Mouse (Mus musculus): ENCODE measurements at regions not wholly inside any gene's neighbourhood (a gene's known extent, or its start where the extent isn't known, plus 50 kb on each side); places are given as distances from the start of the nearest gene placed in this dataset.

DNA sequence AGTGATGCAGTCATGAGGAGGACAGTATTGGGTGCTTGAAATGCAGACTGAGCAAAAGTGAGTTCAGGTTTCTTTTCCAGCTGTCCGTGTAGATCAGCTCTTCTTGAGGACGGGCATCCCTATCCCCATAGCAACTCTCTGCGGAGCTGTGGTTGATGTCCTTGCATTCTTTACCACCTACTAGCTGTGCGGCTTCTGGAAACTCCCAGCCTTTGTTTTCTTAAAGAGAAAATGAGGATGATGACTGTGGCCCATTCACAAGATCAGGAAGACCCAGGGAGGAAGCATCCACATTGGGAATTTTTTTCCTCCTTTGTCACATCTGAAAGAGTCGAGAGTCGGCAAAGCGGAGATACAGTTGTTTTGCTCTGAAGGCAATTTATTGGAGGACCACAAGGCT lies 410.2 kb upstream of the Sall1 start:
- peaks cover 14% of the 10 kb centered on the region for H3K27me3 ChIP-seq
- POLR2A ChIA-PET, result no interaction called here
- in situ Hi-C loops (cut with MboI; ENCODE audit: low pct_unique_long_range_greater_than_20kb), result no loop called here
- no peak for TF ChIP-seq CTCF (IDR thresholded peaks at IDR 0.05)
- CTCF ChIA-PET, result no interaction called here
- DNase-seq (ENCODE audit: low read depth, low spot score) (no peak), ATAC-seq (no peak)

DNA sequence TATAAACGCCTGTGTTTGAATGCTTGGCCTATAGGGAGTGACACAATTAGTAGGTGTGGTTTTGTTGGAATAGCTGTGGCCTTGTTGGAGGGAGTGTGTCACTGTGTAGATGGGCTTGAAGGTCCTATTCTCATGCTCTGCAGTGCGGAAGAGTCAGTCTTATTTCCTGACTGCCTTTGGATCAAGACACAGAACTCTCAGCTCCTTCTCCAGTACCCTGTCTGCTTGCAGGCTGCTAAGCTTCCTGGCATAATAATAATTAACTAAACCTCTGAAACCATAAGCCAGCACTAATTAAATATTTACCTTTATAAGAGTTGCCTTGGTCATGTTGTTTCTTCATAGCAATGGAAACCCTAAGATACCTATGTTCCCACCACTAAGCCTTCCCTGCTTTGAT lies 409.8 kb upstream of the Sall1 start:
- POLR2A ChIA-PET, result no interaction called here
- no peak for ATAC-seq
- DNase-seq (ENCODE audit: low read depth, low spot score), result no peak
- H3K27me3 ChIP-seq, result peaks cover 14% of the 10 kb centered on the region
- in situ Hi-C loops (cut with MboI; ENCODE audit: low pct_unique_long_range_greater_than_20kb), result no loop called here
- CTCF ChIA-PET, result no interaction called here
- no peak for TF ChIP-seq CTCF (IDR thresholded peaks at IDR 0.05)

DNA sequence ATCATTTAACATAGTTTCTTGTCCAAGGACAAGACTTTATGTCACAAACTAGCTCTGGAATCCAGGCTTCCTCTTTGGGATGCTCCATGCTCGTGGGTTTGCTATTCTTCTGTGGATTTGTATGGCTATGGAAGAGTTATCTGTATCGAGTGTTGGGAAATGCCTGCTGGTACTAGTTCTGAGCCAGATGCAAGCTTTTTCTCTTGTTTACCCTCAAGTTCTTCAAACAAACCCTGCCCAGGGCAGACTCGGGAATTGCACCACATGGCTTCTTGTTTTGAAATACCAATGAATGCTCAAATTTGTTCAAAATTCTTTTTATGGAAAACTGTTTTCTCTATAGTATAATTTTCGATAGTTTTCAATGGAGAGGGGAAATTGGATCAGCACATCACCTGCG lies 400.5 kb upstream of the Sall1 start:
- DNase-seq (ENCODE audit: low read depth, low spot score) (no peak), ATAC-seq (no peak)
- ChIA-PET CTCF (no interaction called here), POLR2A (no interaction called here)
- H3K27me3 ChIP-seq, result peaks cover 10% of the 10 kb centered on the region
- in situ Hi-C loops (cut with MboI; ENCODE audit: low pct_unique_long_range_greater_than_20kb), result no loop called here
- no peak for TF ChIP-seq CTCF (IDR thresholded peaks at IDR 0.05)

DNA sequence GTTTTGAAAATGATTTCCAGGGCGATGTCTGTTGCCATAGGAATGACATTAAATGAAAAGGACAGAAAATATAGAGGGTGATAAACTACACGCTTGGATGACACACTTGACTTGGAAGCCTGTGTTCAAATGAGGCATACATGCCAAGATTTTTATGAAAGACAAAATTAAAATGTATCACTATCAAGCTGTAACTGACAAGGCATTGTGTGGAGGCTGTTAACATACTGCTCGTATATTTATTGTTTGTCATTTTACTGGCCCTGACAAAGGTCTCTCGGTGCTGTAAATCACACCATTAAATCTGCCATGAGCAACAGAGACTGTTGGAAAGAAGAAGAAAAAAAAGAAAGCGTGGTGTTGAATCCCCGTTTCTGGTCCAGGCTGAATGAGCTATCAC lies 395.3 kb upstream of the Sall1 start:
- CTCF ChIA-PET, result no interaction called here
- in situ Hi-C loops (cut with MboI; ENCODE audit: low pct_unique_long_range_greater_than_20kb), result no loop called here
- no peak for DNase-seq (ENCODE audit: low read depth, low spot score)
- no peak for ATAC-seq
- POLR2A ChIA-PET, result no interaction called here
- H3K27me3 ChIP-seq, result peaks cover 20% of the 10 kb centered on the region
- TF ChIP-seq CTCF (IDR thresholded peaks at IDR 0.05), result no peak

DNA sequence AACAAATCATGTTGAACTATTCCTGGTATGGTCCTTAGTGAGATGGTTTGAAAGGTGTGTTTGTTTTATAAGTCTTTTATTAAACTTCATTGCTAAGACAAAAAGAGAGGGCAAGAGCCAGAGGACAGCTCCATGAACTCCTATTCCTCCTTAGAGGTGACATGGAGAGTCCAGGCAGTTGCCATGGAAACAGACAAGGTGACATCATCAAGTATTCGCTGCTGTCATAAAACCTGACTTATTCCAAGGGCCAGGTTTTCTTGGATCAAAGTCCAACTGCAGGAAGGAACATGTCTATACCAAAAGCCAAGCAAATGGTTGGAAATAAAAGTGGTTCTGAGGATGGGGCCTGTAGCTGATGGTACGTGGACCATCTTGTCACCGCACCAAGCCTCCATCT lies 383.0 kb upstream of the Sall1 start:
- in situ Hi-C loops (cut with MboI; ENCODE audit: low pct_unique_long_range_greater_than_20kb), result no loop called here
- no peak for TF ChIP-seq CTCF (IDR thresholded peaks at IDR 0.05)
- DNase-seq (ENCODE audit: low read depth, low spot score) (no peak), ATAC-seq (no peak)
- ChIA-PET POLR2A (no interaction called here), CTCF (no interaction called here)
- H3K27me3 ChIP-seq, result no peaks in the 10 kb centered on the region

DNA sequence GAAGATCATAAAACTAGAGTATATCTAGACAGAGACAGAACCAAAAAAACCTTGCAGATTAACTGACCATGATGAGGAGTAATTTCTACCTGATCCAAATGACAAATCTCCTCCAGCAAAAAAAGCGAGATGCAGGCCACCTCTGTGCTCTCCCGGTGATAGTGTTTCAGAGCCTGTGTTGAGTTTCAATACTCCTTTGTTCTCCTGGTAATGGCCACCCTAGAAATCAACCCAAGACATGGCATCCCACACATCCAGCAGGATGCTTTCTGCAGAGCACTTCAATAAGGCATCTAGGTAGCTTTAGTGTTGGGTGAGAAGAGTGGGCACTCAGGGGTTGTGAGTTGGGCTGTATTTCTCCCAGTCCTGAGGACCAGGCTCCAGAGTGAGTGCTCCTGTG lies 371.3 kb upstream of the Sall1 start:
- DNase-seq (ENCODE audit: low read depth, low spot score) (no peak), ATAC-seq (no peak)
- TF ChIP-seq CTCF (IDR thresholded peaks at IDR 0.05), result no peak
- no peaks in the 10 kb centered on the region for H3K27me3 ChIP-seq
- POLR2A ChIA-PET, result no interaction called here
- CTCF ChIA-PET, result no interaction called here
- in situ Hi-C loops (cut with MboI; ENCODE audit: low pct_unique_long_range_greater_than_20kb), result no loop called here

DNA sequence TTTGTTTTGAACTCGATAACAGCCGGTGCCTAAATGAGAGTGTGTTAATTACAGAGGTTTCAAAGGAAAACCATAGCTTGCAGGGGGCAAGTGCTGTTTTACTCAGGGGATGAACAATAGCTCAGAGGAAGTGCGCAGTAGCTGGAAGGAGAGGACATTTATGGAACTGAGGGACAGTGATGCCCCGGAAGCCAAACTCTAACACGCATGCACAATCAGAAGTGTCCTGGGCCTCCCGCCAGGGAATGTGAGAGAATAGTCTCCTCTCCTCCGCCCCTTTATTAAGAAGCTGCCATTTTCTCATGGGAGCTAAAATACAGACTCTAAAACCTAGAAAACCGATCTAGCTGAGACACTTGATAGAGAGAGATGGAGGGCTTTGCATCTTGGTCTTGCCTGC lies 368.5 kb upstream of the Sall1 start:
- ChIA-PET CTCF (interaction anchor here (1.1 to 1.2 kb wide), 2 partner anchors 12 to 19 kb away, joined by 3 to 4 read pairs; no protein-coding TSS in a partner anchor), POLR2A (no interaction called here)
- TF ChIP-seq CTCF (IDR thresholded peaks at IDR 0.05), result no peak
- in situ Hi-C loops (cut with MboI; ENCODE audit: low pct_unique_long_range_greater_than_20kb), result no loop called here
- no peak for DNase-seq (ENCODE audit: low read depth, low spot score)
- H3K27me3 ChIP-seq, result no peaks in the 10 kb centered on the region
- ATAC-seq, result no peak

DNA sequence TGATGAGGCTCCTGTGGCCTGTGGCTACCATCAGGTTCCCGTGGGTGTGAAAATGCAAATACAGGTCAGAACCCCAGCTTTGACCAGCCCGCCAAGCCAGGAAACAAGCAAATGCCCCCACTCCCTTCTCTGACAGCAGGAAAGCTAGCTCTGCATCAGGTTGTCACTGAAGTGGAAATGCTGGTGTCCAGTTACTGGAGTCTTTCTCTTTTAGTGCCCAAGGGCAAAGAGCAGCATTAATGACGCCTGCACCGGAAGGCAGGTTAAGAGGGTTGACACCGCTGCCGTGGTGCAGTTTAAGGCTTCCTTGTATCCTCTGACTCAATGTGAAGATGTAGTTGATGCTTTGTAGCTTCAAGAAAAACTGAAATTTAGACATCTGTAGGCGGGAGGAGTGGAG lies 368.1 kb upstream of the Sall1 start:
- TF ChIP-seq CTCF (IDR thresholded peaks at IDR 0.05), result no peak
- DNase-seq (ENCODE audit: low read depth, low spot score) (no peak), ATAC-seq (peak; percentile 39)
- peaks cover under 1% of the 10 kb centered on the region for H3K27me3 ChIP-seq
- in situ Hi-C loops (cut with MboI; ENCODE audit: low pct_unique_long_range_greater_than_20kb), result no loop called here
- POLR2A ChIA-PET, result no interaction called here
- CTCF ChIA-PET, result interaction anchor here (1.1 to 1.2 kb wide), 2 partner anchors 12 to 20 kb away, joined by 3 to 4 read pairs; no protein-coding TSS in a partner anchor

DNA sequence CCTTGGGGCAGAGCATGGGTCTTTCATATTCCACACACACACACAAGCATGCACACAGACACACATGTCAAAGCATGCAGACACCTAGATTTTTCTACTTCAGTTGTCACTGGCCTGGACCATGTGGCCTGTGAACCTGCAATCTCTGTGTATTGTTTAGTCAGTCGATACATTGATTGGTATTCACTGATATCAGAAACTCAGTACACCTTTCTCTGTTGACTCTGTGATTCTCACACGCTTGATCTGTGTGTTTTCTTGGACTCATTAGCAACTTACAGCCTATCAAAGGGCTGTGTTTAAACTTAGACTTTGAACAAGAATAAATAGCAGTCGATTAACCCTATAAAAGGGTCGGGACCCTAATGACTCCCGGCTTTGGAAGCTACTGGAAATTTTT lies 362.7 kb upstream of the Sall1 start:
- DNase-seq (ENCODE audit: low read depth, low spot score), result no peak
- no peak for TF ChIP-seq CTCF (IDR thresholded peaks at IDR 0.05)
- no peak for ATAC-seq
- ChIA-PET POLR2A (no interaction called here), CTCF (no interaction called here)
- in situ Hi-C loops (cut with MboI; ENCODE audit: low pct_unique_long_range_greater_than_20kb), result no loop called here
- H3K27me3 ChIP-seq, result peaks cover 9% of the 10 kb centered on the region

DNA sequence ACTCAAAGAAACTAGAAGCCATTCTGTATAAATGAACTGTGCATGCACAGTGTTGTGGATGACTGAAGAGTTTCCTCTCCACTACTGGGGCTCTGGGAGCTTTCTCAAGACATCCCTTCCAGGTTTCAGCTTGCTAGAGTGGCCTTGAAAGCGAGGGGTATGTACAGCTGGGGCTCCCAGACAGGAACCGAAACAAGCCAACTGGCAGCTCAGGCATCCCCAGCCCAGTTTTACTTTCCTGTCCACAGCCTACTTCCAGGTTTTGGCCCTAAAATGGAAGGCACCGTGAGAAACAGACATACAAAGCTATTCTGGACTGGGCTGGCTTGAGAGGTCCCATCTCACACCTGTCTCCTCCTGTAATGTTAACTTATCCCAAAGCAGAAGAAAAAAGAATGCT lies 360.3 kb upstream of the Sall1 start:
- H3K27me3 ChIP-seq, result peaks cover 17% of the 10 kb centered on the region
- TF ChIP-seq CTCF (IDR thresholded peaks at IDR 0.05), result no peak
- ChIA-PET CTCF (no interaction called here), POLR2A (no interaction called here)
- DNase-seq (ENCODE audit: low read depth, low spot score) (no peak), ATAC-seq (no peak)
- in situ Hi-C loops (cut with MboI; ENCODE audit: low pct_unique_long_range_greater_than_20kb), result no loop called here

DNA sequence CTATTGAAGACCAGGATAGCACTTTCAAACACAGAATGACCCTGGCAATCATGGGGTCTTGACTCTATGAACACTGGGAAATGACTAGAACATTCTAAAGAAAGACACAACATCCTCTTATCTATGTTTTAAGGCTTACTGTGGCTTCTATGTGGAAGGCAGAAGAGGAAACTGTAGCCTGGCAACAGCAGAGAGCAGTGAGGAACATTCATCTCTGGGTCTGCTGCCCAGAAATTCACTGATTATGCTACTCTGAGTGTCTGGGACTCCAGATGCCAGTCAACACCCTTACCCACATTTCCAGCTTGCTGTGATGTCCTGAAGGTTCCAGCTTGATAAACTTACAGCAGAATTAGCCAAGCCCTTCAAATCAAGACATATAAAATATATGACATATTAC lies 352.7 kb upstream of the Sall1 start:
- in situ Hi-C loops (cut with MboI; ENCODE audit: low pct_unique_long_range_greater_than_20kb), result no loop called here
- no peak for ATAC-seq
- H3K27me3 ChIP-seq, result peaks cover 7% of the 10 kb centered on the region

DNA sequence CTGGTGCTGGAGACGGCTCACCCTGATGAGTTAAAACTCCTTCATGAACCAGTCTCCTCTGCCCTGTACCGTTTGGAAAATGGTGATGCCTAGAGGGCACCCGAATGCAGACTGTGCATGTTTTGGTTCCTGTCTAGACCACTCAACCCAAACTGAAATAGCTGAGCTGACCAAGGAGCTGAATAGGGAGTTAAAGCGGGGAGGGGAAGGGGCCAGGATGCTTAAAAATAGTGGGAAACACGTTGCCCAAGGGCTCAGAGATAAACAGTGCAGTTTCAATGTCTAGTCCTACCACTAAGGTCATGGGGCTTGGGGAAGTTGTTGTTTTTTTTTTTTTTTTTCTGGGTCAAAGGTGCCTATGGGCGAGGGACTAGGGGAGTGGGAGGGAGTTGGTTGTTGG lies 348.8 kb upstream of the Sall1 start:
- in situ Hi-C loops (cut with MboI; ENCODE audit: low pct_unique_long_range_greater_than_20kb), result no loop called here
- CTCF ChIA-PET, result no interaction called here
- POLR2A ChIA-PET, result interaction anchor here (0.6 kb wide), 1 partner anchor 198 kb away, joined by 3 read pairs; no protein-coding TSS in a partner anchor

More for the DNA sequence above, 352.7 kb upstream of the Sall1 start:
- ChIA-PET CTCF (no interaction called here), POLR2A (no interaction called here)
- no peak for DNase-seq (ENCODE audit: low read depth, low spot score)
- TF ChIP-seq CTCF (IDR thresholded peaks at IDR 0.05), result no peak

More for the DNA sequence above, 348.8 kb upstream of the Sall1 start:
- peaks cover 8% of the 10 kb centered on the region for H3K27me3 ChIP-seq
- TF ChIP-seq CTCF (IDR thresholded peaks at IDR 0.05), result no peak
- no peak for ATAC-seq
- DNase-seq (ENCODE audit: low read depth, low spot score), result no peak

All from Patski (cell line).